12 mouse cellular contexts compared by ENCODE assay signal in genomic region chr3:104336308-104336707, GRCm38 (mm10).
A peak's percentile ranks its signal among the peaks of the same experiment; 100 is the strongest.
DNase-seq lines count a peak whose midpoint lies in the region; ATAC-seq and TF ChIP-seq lines count a peak whose summit lies in the region.
"Had no signal": no experiment of that assay in that cellular context is flagged by ENCODE, and none has a peak within 500 bp of the region (broad histone marks: within the 10 kb centered on the region; RNA-seq: fewer than 3 reads in every experiment).

No protein-coding gene starts in this region.

- H3K27me3 ChIP-seq in forebrain, embryonic 15.5 days: no peaks in the 10 kb centered on the region
- H3K27me3 ChIP-seq in midbrain, embryonic 12.5 days: no peaks in the 10 kb centered on the region
- H3K27me3 ChIP-seq in kidney, adult 2 months (replicated peaks; ENCODE audit: control insufficient read depth, insufficient read depth, low read length): no peaks in the 10 kb centered on the region
- H3K27me3 ChIP-seq: heart, embryonic 15.5 days; kidney, embryonic 15.5 days had no signal

- H3K4me3 ChIP-seq in forebrain, embryonic 15.5 days: no peak overlapping the region
- no peak overlapping the region for H3K4me3 ChIP-seq in midbrain, embryonic 12.5 days
- H3K4me3 ChIP-seq in kidney, adult 2 months (ENCODE audit: insufficient read depth, low read depth, low read length): no peak overlapping the region
- H3K4me3 ChIP-seq: heart, embryonic 15.5 days; kidney, embryonic 15.5 days had no signal

- H3K27ac ChIP-seq in forebrain, embryonic 15.5 days (replicated peaks): peak overlapping the region; percentile 56
- H3K27ac ChIP-seq in midbrain, embryonic 12.5 days (replicated peaks): peak overlapping the region; percentile 31; the same call in 1 of the 2 replicates
- no peak overlapping the region for H3K27ac ChIP-seq in kidney, adult 2 months (ENCODE audit: insufficient read depth, low read depth, low read length)
- H3K27ac ChIP-seq: heart, embryonic 15.5 days; kidney, embryonic 15.5 days had no signal

- no peaks in the 10 kb centered on the region for H3K36me3 ChIP-seq in forebrain, embryonic 15.5 days
- no peaks in the 10 kb centered on the region for H3K36me3 ChIP-seq in midbrain, embryonic 12.5 days
- H3K36me3 ChIP-seq in kidney, adult 2 months (ENCODE audit: control insufficient read depth, insufficient read depth, low read length): no peaks in the 10 kb centered on the region
- H3K36me3 ChIP-seq: heart, embryonic 15.5 days; kidney, embryonic 15.5 days had no signal

- TF ChIP-seq CTCF in kidney, adult 2 months (conservative IDR thresholded peaks at IDR 0.05; ENCODE audit: insufficient read depth, insufficient read length, low read depth, low read length): no peak

- no peak for TF ChIP-seq POLR2A in kidney, adult 2 months (IDR thresholded peaks at IDR 0.05; ENCODE audit: low read depth, low read length)

- H3K9me3 ChIP-seq in forebrain, embryonic 15.5 days: no peaks in the 10 kb centered on the region
- no peaks in the 10 kb centered on the region for H3K9me3 ChIP-seq in midbrain, embryonic 12.5 days
- H3K9me3 ChIP-seq: heart, embryonic 15.5 days; kidney, embryonic 15.5 days had no signal

- H3K4me1 ChIP-seq in forebrain, embryonic 15.5 days: peaks cover 18% of the 10 kb centered on the region
- peaks cover 21% of the 10 kb centered on the region for H3K4me1 ChIP-seq in midbrain, embryonic 12.5 days
- H3K4me1 ChIP-seq in kidney, adult 2 months (ENCODE audit: control insufficient read depth, insufficient read depth, low read length): no peaks in the 10 kb centered on the region

- peak; percentile 76 for DNase-seq in heart, adult 11 months
- DNase-seq in heart, postnatal 10 days: no peak
- peak; percentile 51 for DNase-seq in brain, adult 2 months (ENCODE audit: low read depth, low spot score)
- no peak for DNase-seq in adrenal gland, postnatal 36 days
- no peak for DNase-seq in kidney, adult 2 months
- no peak for DNase-seq in spleen, postnatal 36 days (ENCODE audit: low spot score in 2 of 2)
- DNase-seq: cerebellum, postnatal 36 days; lung, adult 18-20 months had no signal

- 21% methylated on average over 4 of the region's 4 CpGs for WGBS in forebrain, embryonic 15.5 days
- 59% methylated on average over 4 of the region's 4 CpGs for WGBS in midbrain, embryonic 12.5 days
- 39% methylated on average over 4 of the region's 4 CpGs for WGBS in kidney, adult 2 months

- no peak overlapping the region for H3K9ac ChIP-seq in forebrain, embryonic 15.5 days (replicated peaks)
- no peak overlapping the region for H3K9ac ChIP-seq in midbrain, embryonic 12.5 days (replicated peaks)
- H3K9ac ChIP-seq: heart, embryonic 15.5 days; kidney, embryonic 15.5 days had no signal

- intact Hi-C loops in heart, postnatal 10 days (cut with DNase I): no loop called here

- peak; percentile 36 for ATAC-seq in forebrain, embryonic 15.5 days (replicated peaks)
- 0 out of 2 replicates have a peak, but pooled peaks have one; percentile 30 for ATAC-seq in midbrain, embryonic 12.5 days (ENCODE audit: low FRiP score, low read depth)

- H3K4me2 ChIP-seq in forebrain, embryonic 15.5 days (replicated peaks): no peak overlapping the region
- no peak overlapping the region for H3K4me2 ChIP-seq in midbrain, embryonic 12.5 days (replicated peaks)
- H3K4me2 ChIP-seq: heart, embryonic 15.5 days; kidney, embryonic 15.5 days had no signal

Comparison
In these comparisons a context has a peak if more than half of its experiments do, and no peak if none do; other contexts are left out.
1. DNase-seq: peak in heart, adult 11 months (single experiment) and brain, adult 2 months (single experiment); none in heart, postnatal 10 days (0 of 2), adrenal gland, postnatal 36 days (0 of 2), kidney, adult 2 months (single experiment) and spleen, postnatal 36 days (0 of 2).